Mouse (Mus musculus) layer of hippocampus, adult 18-20 months (tissue): Measurements from ENCODE around the gene Rif1. TPM values are rescaled to one million over a fixed set of nuclear protein-coding genes. Genes with fewer than 3 reads are reported as not detected.
"Not testable (repeated sequence)": the region's sequence is repeated elsewhere in the genome, so short reads cannot be mapped to it uniquely, and the experiment has no call there.

Experiments used
- DNase-seq, 2 experiments: peaks; one replicate each; pipeline ENCODE4 v3.0.0; 2022; ENCODE audit warnings: low spot score in 2 of 2
- total RNA-seq, 2 experiments: library from RNA; stranded (reverse); gene quantifications; 2 replicates each; pipeline ENCODE4 v1.2.3; 2021

Rif1 gene
- total RNA-seq, 2 experiments from 2014 or later = 27.0 to 28.6 TPM

DNA sequence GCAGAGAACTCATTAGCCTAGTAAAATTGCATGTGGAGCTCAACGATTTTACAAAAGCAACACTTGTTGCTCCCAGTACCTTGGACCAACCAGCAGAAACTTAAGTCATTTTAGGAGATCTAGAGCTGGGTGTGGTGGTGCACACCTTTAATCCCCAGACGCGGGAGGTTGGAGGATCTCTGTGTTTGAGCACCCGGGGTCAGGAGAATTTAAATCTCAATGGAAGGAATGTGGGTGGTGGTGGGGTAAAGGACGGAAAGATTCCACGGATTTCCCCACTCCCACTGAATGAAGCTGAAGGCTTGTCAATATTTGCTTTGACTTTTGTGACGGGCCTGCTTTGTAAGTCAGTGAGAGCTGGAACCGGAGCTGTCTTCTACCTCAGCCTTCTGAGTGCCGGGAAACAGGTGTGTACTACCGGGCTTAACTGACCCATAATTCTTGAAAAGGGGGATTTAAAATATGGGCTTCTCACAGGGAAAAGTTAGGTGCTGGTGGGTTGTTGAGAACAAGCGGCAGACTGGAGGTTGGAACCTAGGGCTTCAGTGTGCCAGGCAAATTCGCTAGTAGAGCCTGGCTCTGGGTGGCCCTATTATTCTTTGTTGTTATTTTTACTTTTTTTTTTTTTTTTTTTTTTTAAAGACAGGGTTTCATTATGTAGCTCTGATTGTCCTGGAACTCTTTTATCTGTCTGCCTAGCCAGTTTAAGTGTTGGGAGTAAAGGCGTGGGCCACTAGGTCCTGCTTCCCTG lies 1.2 kb upstream of the Rif1 start:
- no peak for DNase-seq

DNA sequence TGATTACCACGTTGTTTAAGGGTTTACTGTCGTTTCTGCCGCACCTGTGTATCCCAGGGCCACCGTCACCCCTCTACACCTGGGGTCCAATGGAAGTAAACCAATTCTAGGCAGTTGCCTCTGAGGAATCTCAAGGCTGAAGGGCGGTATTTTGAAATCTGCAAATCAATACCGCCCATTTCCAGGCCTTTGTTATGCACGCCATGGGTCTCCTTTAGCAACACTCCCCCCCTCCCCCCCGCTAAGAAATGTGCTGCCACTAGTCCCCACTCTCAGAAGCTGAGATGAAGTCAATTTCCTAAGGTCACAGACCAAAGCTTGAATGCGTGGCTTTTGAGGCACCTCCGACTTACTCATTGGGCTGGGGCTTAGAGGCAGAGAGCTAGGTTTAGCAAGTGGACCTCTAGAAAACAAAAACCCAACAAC lies 554 bp upstream of the Rif1 start:
- no peak for DNase-seq

DNA sequence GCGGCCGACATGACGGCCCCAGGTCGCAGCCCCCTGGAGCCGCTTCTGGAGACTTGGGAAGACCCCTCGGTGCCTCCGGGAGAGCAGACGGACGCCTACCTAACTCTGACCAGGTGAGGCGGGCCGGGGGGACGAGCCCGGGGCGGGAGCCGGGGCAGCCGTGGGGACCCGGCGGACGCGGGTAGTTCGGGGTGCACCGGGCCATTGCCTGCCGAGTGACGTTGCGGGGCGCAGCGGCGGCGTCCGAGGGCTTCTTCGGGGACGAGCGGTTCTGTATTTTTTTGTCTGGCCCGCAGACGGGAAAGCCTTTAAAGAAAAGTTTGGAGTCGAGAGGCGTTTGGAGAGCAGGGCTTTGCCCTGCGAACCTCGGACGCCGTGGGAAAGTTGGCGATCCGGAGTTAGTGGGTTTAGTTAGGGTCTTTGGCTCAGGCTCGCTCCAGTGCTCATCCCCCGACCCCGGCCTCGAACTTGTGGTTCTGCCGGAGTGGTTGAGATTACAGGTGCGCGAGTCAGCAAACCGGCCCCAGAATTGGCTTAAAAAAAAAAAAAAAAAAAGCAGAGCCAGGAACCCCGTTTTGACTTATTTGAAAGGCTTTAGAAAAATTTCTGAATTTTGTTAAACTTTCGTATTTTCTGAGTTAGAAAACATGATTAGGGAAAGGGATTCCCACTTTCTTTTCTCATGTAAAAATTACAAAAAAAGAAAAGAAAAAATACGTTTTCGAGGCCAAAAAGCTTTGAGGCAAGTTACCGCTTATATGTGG lies 691 bp downstream of the Rif1 start:
- peak in 1 of 2 experiments; percentile 2 for DNase-seq

DNA sequence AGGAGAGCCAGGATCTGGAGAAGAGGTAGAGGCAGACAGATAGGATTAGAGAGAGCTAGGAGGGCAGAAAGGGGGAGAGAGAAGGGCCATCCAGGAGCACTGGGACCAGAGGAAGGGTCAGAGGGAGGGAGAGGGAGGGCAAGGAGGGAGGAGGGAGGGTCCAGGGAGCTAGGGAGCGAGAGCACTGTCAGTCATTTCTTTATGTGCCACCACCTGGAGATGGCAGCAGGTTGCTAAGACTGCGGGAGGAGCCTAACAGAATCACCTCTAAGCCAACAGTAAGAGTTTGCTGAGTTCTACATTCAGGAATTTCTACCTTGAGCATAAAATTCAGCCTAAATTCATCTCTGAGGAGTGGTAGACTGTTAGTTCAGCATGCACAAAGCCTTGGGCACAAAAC lies 6.0 kb downstream of the Rif1 start:
- no peak for DNase-seq

DNA sequence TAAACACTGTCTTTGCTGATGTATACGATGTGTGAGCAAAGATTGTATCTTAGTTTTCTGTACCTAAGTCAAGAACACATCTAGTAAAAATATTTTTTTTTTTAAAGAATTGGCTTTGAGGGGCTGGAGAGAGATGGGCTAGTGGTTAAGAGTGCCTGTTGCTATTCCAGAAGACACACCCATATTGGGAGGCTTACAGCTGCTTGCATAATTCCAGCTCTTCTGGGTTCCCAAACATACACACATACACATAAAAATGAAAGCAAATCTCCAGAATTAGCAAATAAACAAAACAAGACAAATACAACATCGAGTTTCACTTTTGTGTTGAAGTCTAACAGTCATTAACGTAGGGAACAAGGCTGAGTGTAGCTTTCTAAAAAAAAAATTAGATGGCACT lies 11.4 kb downstream of the Rif1 start:
- DNase-seq = no peak

DNA sequence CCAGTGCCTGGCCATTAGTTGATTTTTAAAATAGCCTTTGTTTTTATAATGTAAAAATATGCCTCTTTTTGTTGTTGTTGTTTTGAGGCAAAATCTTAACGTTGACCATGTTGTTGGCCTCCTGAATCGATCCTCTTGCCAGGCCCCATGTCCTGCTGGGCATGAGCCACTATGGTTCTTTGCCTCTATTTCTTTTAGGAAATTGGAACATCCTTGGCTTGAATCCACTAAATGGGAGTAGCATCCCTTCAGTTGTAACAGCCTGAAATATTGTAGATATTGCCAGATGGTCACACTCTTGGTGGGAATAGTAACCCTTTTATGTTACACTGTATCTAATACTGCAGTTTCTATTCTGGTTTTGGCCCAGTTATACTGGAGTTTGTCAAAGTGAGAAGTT lies 11.9 kb downstream of the Rif1 start:
- DNase-seq = no peak

DNA sequence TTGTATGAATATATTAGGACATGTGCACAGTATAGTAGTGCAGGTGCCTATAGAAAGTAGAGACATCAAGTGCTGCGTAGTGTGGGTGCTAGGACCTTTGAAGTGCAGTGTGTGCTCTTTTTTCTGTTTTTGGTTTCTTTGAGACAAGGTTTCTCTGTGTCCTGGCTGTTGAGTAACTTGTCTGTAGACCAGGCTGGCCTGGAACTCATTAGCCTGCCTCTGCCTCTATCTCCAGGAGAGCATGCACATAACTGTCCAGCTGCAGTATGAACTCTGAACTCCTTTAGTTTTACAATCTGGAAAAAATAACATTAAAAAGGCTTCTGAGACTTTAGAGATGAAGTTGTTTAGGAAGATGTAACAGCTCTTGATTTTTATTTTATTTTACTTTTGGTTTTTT lies 41.5 kb downstream of the Rif1 start:
- DNase-seq = no peak

DNA sequence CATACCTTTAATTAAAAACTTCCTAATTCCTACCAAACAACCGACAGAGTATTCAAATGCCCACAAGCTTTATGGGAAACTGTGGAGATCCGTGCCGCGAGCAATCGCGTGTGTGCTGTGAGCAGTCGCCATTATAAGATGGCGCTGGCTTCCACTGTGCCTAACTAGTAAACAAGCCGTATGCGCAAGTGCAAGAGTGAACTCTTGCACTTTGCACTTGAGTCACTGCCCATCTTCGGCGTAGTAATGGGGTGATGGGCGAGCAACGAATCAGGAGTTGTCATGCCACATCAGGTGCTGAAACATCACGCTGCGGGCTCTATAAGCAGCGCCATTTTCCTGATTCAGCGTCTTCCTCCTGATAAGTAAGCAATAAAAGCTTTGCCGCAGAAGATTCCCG lies 58.7 kb downstream of the Rif1 start:
- not testable (repeated sequence) for DNase-seq

DNA sequence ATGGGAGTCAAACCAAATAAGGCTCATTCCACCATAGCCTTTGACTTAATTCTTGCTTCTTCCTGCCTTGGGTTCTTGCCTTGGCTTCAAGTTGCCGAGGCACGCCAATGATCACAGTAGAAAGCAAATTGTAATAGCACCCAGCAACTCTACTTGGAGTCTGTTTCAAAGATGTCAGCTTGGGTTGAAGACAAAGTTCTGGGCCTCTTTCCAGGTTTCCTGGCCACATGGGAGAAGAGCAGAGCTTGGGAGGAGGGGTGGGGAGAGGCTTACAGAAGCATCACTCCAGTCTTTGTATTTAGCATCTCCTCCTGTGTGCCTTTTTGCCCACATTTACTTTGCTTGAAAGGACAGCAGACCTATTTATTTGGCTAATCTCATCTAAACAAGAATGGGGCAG lies 60.7 kb downstream of the Rif1 start:
- DNase-seq = peak in 1 of 2 experiments; percentile 2

DNA sequence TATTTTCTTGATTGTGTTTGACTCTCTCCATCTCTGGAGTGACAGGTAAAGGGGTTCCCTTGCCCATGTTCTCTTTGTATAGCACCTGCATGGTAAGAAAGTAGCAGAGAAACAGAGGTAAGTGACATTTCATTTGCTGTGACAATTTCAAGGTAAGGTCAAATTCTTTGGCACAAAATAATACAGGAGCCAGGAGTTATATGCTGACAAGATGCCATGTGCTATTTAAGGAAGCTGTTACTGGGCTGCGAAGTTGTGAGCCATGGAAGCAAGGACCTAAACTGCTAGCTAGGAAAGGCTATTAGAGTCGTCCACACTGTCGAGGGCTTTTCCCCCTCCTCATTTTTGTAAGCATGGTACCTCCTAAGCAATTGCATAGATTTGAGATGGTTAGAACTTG lies 80.4 kb downstream of the Rif1 start:
- no peak for DNase-seq

DNA sequence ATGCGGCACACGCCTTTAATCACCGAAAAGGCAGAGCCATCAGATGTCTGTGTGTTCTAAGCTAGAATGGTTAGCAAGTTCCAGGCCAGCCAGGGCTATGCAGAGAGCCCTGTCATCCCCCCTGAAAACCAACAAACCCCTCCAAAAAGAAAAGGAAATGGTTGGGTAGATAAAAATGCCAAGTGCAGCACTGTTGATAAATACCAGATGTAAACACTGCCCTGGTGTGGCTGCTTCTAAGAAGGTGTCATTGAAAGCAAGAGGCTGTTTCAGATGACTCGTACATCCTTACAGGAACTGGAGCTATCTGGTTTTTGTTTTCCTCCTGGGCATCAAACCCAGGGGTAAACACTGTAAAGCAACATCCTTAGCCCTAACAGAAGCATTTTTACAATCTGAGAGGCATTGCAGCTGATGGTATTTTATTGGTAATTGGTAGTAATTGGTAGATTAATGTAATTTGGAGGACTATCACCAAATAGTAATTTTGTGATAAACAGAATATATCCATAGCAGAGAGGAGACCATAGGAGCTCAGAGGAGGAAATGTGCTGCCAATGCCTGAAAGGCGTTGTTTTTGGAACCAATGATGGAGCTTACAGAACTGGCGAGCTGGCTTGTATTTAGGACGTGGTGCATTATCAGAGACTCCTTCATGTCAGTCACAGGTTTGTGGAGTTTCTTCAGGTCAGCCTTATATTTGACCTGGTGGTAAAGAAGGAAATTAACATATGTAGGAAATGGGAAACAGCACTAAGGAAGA lies 96.8 kb downstream of the Rif1 start:
- no peak for DNase-seq

Other genes starting within 250 kb of the Rif1 start
- 10 to 100 TPM; 20.7 to 21.8 TPM for gene Rbm43, start 137.7 kb upstream of the Rif1 start, total RNA-seq
- 1 to 10 TPM; 3.9 to 4.2 TPM for gene Nmi, start 99.3 kb upstream of the Rif1 start, total RNA-seq
- gene Tnfaip6, start 34.8 kb upstream of the Rif1 start, total RNA-seq = 10 to 100 TPM in 1 of 2 experiments, 1 to 10 TPM in 1; 8.9 to 13.0 TPM